14 mouse cellular contexts compared by ENCODE assay signal in the genomic region with DNA sequence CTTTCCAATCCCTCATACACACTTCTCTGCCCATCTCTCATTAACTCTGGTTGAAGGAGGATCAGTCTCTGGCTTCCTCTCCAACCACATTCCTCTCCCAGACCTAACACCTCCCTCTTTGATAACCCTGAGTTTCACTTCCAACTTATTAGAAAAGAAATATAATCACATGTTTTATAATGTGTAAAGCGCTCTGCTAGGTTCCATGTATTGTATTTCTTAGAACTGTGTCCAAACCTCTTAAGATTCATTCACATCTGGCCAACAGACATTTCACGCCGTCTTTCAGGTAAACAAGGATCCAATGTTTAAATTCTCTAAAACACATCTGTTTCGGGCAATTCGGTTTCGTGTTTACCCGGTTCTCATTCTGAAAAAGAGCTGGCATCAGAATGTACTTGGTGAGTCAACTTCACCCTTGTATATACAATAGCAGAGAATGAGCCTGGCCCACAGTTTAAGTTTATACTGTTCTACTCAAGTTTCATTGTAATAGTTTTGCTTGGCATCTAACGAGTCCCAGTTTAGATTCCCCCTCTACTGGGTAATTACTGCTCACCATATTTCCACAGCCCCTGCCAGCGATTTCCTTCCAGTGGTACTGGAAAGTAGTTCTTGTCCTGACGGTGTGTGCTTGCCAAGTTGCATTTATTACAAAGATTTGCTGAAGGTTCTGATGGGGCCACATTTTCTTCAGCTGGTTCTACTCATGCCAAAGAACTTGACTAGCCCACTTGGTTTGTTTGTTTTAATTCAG.
DNase-seq lines count a peak whose midpoint lies in the region; ATAC-seq lines count a peak whose summit lies in the region.
"Had no signal": no experiment of that assay in that cellular context is flagged by ENCODE, and none has a peak within 500 bp of the region (broad histone marks: within the 10 kb centered on the region; RNA-seq: fewer than 3 reads in every experiment).

No protein-coding gene starts in this region.

- no peaks in the 10 kb centered on the region for H3K9me3 ChIP-seq in heart, embryonic 13.5 days
- H3K9me3 ChIP-seq in heart, embryonic 12.5 days (replicated peaks): no peaks in the 10 kb centered on the region
- H3K9me3 ChIP-seq: midbrain, embryonic 13.5 days; neural tube, embryonic 13.5 days had no signal

- H3K27me3 ChIP-seq in heart, embryonic 13.5 days (replicated peaks): no peaks in the 10 kb centered on the region
- H3K27me3 ChIP-seq in heart, embryonic 12.5 days (replicated peaks): no peaks in the 10 kb centered on the region
- H3K27me3 ChIP-seq: midbrain, embryonic 13.5 days; neural tube, embryonic 13.5 days had no signal

- no peak overlapping the region for H3K4me3 ChIP-seq in heart, embryonic 13.5 days
- H3K4me3 ChIP-seq in heart, embryonic 12.5 days: no peak overlapping the region
- H3K4me3 ChIP-seq: midbrain, embryonic 13.5 days; neural tube, embryonic 13.5 days had no signal

- no peak overlapping the region for H3K4me2 ChIP-seq in heart, embryonic 13.5 days
- H3K4me2 ChIP-seq in heart, embryonic 12.5 days: no peak overlapping the region
- H3K4me2 ChIP-seq: midbrain, embryonic 13.5 days; neural tube, embryonic 13.5 days had no signal

- H3K36me3 ChIP-seq in heart, embryonic 13.5 days: no peaks in the 10 kb centered on the region
- H3K36me3 ChIP-seq in heart, embryonic 12.5 days: no peaks in the 10 kb centered on the region
- H3K36me3 ChIP-seq: midbrain, embryonic 13.5 days; neural tube, embryonic 13.5 days had no signal

- no peak for ATAC-seq in heart, embryonic 13.5 days (ENCODE audit: extremely low read depth, insufficient number of reproducible peaks, low FRiP score, low TSS enrichment)
- ATAC-seq in heart, embryonic 12.5 days (ENCODE audit: insufficient number of reproducible peaks, low FRiP score): no peak
- ATAC-seq: hindbrain, embryonic 16.5 days; midbrain, embryonic 13.5 days had no signal

- H3K4me1 ChIP-seq in heart, embryonic 13.5 days: no peaks in the 10 kb centered on the region
- no peaks in the 10 kb centered on the region for H3K4me1 ChIP-seq in heart, embryonic 12.5 days (replicated peaks)
- H3K4me1 ChIP-seq: midbrain, embryonic 13.5 days; neural tube, embryonic 13.5 days had no signal

- 73% methylated on average over 10 of the region's 10 CpGs for WGBS in heart, embryonic 13.5 days
- WGBS in heart, embryonic 12.5 days: 79% methylated on average over 10 of the region's 10 CpGs

- H3K27ac ChIP-seq in heart, embryonic 13.5 days (replicated peaks): 0 out of 2 replicates have a peak overlapping the region, but pooled peaks have one; percentile 15
- H3K27ac ChIP-seq in heart, embryonic 12.5 days (ENCODE audit: poor library complexity, severe bottlenecking): no peak overlapping the region
- H3K27ac ChIP-seq: midbrain, embryonic 13.5 days; neural tube, embryonic 13.5 days had no signal

- no peak overlapping the region for H3K9ac ChIP-seq in heart, embryonic 13.5 days
- H3K9ac ChIP-seq in heart, embryonic 12.5 days: no peak overlapping the region
- H3K9ac ChIP-seq: midbrain, embryonic 13.5 days; neural tube, embryonic 13.5 days had no signal

- peak; percentile 56 for DNase-seq in 3134 (ENCODE audit: extremely low read depth, insufficient read length, low spot score)
- DNase-seq in brain, adult 2 months (ENCODE audit: low read depth, low spot score): peak; percentile 1
- peak; percentile 12 for DNase-seq in gastrocnemius, postnatal 25 days
- no peak for DNase-seq in spleen, postnatal 4 days (ENCODE audit: low spot score in 2 of 2)
- no peak for DNase-seq in layer of hippocampus, adult 8-10 months (ENCODE audit: low spot score in 2 of 2)
- DNase-seq in cerebellum, postnatal 4 days (ENCODE audit: low spot score in 2 of 2): no peak
- DNase-seq: adrenal gland, postnatal 25 days; cerebellum, adult 11-12 months; kidney, postnatal 4 days had no signal

Comparison
In these comparisons a context has a peak if more than half of its experiments do, and no peak if none do; other contexts are left out.
1. DNase-seq: peak in 3134 (single experiment), brain, adult 2 months (single experiment) and gastrocnemius, postnatal 25 days (single experiment); none in spleen, postnatal 4 days (0 of 2), layer of hippocampus, adult 8-10 months (0 of 2) and cerebellum, postnatal 4 days (0 of 2).